Mouse (Mus musculus): ENCODE results near the gene Rps26.

The Rps26 gene

DNA sequence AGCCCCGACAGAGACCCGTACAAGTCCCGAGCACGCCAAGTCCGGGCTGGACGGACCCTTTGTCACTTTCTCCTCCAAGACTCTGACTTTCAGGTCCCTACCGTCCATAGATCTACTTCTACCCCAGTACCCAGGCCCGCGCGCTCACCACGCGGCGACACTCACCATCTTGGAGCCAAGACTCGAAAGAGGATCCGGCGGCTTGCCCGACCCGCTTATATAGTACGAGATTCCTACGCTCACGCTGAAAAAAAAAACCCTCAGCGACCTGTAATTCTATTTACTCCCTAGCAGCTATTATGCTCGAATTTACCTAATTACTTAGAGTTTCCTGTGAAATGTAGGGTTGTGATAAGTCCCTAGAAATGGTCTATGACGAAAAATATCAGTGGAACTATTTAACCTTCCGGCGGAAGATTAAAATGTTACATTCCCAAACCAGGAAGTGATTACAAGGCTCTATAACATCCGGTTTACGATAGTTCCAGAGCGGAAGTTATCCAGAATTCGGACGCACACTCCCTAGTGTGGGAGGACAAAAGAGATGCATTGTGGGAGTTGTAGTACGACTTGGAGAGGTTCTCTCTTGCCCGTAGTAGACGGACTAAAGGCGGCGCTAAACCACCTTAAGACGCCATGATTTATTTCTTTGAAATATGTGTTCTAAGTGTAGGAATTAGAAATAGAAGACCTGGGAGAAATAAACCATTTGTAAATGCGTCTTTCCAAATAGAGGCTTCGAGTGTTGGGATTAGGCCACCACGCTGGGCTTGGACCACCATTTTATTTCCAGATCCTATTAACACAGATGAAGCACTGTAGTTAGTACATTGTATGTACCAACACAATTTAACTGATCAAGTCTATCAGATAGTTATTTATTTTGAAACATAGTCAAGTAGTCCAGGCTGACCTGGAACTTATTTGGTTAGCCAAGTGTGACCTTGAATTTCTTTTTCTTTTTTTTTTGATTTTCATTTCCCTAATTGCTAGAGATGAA lies at the start of gene Rps26:
Gene Rps26 (minus strand): TSS at position 437 of the 1,000 bp plus-strand sequence.
- DNase-seq (ENCODE audit: low spot score in 2 of 2) = peak; percentile 95 to 96

DNA sequence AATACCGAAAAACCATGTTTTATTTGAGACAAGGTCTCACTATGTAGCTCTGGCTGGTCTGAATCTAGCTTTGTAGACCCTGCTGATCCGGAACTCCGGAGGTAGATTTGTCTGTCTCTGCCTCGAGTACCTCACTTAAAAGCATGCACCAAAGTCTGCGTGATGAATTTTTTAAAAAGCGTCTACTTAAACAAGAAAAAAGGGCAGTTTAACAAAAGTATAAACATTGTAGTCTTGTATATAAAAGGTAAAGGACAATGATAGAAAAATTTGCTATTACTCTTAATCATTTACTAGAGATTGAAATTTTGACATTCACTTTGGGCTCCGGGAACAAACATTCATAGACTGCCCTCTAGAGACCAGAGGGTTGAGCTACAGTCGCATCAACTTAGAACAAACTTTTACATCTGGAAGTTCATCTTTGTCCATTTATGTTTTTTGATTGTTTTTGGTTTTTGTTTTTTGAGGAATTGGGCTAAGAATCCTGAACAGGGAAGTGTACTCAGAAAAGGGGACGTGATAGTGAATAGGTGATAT lies 48.0 kb upstream of the Rps26 start:
- peak in 1 of 2 experiments; percentile 40 for DNase-seq (ENCODE audit: low spot score in 2 of 2)

DNA sequence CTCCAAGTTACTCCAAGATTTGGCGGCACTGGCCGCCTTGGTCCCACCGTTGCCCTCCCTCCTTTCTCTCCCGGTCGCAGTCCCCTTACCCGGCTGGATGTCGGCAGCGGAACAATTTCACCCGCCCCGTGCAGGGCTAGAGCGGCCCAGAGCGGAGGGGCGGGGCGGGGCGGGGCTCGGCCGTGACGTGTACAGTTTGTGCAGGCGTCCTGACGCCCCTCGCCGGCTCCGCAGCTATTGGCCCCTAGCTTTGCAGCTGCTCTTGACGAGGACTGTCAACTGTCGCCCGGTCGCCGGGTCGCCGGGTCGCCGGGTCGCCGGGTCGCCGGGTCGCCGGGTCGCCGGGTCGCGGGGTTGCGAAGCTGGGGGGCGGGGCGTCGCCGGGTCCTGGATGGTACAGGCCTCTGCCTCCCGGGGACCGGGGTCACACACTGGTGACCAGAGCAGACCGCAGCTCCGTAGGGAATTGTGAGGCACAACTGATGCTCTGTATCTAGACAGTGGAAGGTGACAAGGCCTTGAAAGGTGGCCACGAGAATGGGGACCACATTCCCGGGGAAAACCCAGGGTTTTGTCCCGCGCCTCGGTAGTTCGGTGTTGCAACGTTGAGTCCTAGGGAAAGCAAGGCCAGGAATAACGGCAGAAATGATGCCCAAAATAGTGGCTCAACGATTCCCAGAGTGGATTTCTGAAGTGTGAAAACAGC lies 47.4 kb upstream of the Rps26 start, which contains the start of gene Suox:
Gene Suox (minus strand): TSS at position 311 of the 706 bp plus-strand sequence.
- peak; percentile 81 to 85 for DNase-seq (ENCODE audit: low spot score in 2 of 2)

DNA sequence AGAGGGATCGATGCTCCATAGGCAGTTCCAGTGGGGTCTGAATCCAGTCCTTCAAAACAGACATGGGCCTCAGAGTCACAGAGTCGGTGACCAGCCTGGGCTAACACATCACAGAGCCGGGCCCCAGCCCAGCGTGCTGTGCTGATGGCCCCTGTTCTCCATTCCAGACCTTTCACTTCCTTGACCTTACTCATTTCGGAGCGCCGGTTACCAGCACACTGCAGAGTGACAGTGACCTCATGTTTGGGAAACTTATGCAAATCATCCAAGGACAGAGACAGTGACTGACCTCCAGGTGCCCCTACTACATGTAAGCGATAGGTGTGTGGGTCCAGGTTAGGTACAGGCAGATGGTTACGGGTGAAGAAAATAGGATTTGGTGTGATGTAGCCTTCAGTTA lies 44.6 kb upstream of the Rps26 start:
- DNase-seq (ENCODE audit: low spot score in 2 of 2) = no peak

DNA sequence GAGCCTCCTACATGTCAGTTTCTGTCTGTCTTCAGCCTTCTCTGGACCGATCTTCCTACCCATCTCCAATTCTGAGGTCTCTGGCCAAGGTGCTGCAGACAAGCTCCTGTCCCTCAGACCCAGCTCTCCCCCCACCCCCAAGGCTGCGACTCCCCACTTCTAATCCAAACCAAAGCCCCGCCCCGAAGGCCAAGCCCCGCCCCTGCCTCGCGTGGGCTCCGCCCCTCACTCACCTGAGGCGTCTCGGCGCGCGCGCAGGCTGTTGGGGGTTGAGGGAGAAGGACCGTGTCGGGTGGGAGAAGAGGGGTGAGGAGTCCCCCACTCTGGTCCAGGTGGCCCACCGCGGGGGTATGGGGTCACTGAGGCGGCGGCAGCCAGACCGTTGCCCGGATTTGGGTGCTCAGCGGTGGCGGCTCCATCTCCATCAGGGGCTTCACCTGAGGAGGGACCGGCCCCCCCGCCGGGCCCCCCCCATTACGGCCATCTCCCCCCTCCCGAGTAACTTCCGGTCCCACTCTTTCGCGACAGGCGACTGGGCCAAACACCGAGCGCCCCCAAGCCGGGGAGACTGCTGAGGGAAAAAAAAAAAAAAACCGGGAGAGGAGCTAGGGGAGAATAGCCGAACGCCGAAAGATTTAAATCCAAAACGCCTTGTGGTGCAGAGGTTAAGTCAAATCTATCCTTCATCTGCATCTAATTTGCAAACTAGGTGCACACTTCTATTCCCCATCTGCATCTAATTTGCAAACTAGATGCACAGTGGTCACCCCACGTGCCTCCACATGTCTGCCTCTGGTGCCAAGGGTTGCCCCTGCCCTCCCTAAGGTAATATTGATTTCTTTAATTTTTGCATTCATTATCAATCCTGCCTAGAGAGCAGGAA lies 42.5 kb upstream of the Rps26 start:
- DNase-seq (ENCODE audit: low spot score in 2 of 2) = no peak

DNA sequence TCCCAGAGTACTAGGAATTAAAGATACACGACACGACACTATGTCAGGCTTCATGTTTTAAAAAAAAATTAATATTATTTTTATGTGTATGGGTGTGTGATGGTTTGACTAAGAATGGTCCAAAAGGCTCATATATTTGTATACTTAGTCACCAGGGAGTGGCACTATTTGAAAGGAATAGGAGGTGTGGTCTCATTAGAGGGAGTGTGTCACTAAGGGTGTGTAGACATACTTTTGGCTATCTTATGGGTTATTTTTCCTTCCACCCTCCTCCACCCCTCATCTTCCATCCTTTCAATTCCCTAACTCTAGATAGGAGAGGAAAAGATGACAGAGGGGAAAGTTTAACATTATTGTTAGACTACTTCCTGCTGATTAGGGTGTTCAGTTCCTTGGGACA lies 39.3 kb upstream of the Rps26 start:
- DNase-seq (ENCODE audit: low spot score in 2 of 2) = no peak

DNA sequence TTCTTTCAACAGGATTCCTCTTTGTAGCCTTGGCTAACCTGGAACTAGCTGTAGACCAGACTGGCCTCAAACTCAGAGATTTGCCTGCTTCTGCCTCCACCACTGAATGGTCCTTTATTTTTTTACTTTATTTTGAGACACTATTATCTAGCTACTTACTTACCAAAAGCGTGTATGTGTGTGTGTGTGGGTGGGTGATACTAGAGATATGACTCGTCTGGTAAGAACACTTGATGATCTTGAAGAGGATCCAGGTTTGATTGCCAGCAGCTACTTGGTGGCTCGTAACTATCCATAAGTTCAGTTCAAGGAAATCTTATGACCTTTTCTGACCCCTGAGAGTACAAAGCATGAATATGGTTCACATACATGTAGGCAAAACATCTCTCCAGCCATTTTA lies 38.8 kb upstream of the Rps26 start:
- DNase-seq (ENCODE audit: low spot score in 2 of 2) = no peak

DNA sequence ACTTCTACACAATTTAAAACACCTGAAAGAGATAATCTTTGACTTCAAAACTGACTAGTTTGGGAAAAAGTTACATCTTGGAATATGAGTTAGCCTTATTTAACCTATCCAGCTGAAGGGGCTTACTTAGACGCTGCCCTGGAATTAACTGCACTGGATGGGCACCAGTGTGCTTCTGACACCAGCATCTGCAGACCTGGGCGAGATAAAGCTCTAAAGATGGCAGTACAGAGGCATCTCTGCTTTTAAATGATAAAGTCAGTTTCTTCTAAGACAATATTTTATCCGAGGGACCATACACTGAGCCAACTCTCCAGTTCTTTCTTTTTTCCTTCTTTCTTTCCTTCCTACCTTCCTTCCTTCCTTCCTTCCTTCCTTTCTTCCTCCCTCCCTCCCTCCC lies 38.3 kb upstream of the Rps26 start:
- DNase-seq (ENCODE audit: low spot score in 2 of 2) = no peak

DNA sequence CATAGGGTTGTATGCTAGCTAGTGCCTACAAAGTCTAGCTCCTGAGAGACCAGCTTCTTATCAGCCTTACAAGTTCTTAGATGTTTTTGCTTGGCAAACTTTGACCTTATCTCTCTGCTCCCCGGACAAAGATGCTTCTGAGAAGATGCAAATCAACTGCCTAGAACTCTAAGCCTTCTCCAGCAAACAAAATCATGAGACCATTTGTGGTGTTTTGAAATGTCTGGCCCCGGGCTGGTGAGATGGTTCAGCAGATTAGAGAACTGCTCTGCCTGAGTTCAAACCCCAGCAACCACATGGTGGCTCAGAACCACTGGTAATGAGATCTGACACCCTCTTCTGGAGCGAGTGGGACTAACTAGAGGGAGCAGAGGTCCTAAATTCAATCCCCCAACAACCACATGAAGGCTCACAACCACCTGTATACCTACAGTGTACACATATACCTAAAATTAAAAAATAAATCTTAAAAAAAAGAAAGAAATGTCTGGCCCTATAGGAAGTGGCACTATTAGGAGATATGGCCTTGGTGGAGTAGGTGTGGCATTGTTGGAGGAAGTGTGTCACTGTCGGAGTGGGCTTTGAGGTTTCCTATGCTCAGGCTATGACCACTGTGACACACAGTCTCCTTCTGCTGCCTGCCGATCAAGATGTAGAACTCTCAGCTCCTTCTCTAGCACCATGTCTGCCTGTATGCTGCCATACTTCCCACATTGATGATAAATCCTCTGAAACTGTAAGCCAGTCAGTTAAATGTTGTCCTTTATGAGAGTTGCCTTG lies 37.1 kb upstream of the Rps26 start:
- DNase-seq (ENCODE audit: low spot score in 2 of 2) = no peak

DNA sequence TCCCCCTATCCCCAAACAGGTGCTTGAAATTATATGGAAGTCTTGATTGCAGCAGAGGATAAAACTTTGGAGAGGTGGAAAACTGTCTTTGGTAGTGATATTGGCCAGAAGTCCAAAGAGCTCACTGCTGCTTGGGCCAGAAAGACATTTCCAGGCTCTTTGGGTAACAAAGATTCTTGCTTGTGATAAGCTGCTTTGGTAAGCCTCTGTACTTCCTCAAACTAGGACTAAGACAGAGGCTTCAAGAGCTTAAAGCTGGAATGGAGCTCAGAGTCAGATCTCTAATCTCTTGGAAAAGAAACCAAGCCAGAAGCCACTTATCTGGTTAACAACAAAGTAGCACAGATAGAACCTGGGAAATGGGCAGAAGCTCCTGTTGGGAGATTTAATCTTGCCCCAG lies 35.9 kb upstream of the Rps26 start:
- DNase-seq (ENCODE audit: low spot score in 2 of 2) = no peak

DNA sequence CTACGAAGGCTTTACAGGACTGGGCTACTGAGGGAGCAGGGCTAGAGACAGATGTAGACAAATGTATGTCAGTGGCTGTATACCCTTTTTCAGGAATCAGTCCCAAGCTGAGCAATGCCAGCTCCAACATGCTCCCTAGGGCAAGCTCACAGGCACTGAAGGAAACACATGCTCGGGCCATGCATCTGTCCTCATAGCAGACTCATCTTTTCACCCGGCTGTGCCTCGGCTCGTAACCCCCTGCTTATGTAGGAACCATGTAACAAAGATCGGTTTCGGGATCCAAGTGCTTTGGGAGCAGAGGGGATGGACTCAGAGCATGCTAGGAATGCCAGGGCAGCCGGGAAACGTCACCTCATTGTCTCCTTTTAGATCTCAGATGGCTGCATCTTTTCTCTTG lies 32.9 kb upstream of the Rps26 start:
- no peak for DNase-seq (ENCODE audit: low spot score in 2 of 2)

DNA sequence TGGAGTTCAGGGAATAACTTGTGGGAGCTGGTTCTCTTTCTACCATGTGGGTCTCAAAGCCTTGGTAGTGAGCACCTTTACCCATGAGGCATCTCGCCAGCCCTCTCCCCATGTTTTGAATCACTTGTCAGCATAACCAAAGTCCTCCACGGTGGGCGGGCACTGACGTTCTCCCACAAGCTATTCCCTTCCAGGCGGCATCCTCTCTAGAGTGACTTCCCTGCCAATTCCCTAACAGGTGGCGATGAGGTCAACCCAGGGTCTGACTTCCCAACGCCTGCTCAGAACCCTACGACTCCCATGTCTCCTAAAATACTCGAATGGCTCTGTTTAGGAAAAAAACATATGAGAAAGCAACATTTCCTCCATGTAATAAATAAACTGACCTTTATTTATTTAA lies 31.3 kb upstream of the Rps26 start:
- DNase-seq (ENCODE audit: low spot score in 2 of 2) = no peak

DNA sequence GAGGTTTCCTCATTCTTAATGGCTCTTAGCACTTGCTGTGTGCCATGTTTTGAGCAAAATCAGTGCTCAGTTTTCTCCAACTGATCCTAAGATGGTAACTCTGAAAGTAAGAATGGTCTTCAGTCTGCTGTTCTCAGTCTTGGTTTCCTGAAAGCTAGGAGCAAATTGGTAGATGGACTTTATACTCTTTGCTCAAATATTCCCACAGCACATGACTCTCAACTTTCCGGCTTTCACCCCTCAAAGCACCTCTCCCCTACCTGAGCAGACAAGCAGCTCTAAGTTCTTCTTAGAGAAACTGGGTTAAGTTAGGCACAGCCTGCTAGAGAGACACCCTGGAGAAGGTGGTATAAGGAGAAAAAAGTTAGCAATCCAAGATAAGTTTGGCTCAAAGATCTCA lies 30.2 kb upstream of the Rps26 start:
- DNase-seq (ENCODE audit: low spot score in 2 of 2) = no peak

DNA sequence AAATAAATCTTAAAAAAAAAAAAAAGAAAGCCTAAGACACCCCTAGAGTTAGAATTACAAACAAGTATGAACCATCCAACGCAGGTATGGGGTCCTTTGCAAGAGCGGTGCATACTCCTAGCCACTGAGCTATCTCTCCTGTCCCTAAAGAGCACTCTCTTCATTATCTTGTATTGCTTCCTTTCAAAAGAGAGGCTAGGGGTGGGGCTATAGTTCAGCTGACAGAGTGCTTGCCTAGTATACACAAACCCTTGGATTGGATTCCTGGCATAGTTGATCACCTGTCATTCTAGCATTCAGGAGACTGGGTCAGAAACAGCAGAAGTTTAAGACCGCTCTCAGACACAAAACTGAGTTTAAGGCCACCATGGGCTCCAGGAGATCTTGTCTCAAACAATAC lies 28.7 kb upstream of the Rps26 start:
- DNase-seq (ENCODE audit: low spot score in 2 of 2) = no peak

DNA sequence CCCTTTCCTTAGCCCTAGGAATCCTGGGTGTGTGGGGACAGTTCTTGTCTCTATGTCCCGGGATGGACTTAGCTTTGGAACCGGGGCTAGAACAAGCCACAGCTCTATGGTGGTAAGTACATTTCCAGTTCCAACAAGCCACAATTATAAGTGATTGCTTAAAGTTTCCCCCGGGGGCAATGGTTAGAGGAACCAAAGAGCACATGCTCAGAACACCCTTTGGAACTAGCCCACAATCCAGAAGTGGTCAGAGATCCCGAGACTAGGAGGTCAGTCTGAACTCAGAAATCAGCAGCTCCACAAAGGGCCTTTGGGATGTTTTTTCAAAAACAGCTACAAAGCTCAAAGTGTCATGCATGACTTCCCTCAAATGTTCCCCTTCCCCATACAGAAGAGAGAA lies 27.3 kb upstream of the Rps26 start:
- DNase-seq (ENCODE audit: low spot score in 2 of 2) = no peak

DNA sequence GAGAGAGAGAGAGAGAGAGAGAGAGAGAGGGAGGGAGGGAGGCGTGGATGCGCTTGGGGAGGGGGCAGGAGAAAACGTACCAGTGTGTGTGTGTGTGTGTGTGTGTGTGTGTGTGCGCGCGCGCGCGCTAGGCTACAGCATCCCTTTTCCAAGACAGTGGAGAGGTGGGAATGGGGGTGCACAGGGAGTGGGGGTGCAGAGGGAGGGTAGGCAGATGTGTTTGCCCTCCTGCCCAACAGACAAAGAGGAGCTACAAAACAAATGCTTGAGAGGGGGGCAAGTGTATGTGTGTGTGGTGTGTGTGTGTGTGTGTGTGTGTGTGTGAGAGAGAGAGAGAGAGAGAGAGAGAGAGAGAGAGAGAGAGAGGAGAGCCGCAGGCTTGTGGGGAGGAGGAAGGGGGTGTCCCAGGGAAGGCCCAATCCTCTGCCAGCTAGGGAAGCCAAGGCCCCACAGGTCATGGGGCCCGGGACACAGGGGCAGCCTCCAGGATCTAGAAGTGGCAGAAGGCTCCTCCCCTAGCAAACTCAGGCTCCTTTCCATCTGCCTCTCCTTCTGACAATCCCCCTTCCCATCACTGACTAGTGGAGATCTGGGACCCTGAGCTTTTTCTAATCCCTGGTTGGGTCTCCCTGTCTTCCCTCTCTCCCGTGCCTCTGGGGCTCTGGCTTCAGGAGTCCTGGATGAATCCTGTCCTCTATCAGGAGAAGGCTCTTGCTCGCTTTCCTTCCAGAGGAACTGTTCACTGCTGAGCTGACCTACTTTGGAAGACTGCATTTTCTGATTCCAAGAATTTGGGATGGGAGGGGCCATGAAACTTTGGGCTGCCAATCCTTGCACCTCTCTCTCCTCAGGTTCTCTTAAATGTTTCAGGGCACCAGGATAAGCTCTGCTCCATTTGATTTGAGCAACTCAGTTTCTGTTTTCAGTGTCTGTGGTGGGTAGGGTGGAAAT lies 19.9 kb upstream of the Rps26 start:
- peak; percentile 19 to 27 for DNase-seq (ENCODE audit: low spot score in 2 of 2)

DNA sequence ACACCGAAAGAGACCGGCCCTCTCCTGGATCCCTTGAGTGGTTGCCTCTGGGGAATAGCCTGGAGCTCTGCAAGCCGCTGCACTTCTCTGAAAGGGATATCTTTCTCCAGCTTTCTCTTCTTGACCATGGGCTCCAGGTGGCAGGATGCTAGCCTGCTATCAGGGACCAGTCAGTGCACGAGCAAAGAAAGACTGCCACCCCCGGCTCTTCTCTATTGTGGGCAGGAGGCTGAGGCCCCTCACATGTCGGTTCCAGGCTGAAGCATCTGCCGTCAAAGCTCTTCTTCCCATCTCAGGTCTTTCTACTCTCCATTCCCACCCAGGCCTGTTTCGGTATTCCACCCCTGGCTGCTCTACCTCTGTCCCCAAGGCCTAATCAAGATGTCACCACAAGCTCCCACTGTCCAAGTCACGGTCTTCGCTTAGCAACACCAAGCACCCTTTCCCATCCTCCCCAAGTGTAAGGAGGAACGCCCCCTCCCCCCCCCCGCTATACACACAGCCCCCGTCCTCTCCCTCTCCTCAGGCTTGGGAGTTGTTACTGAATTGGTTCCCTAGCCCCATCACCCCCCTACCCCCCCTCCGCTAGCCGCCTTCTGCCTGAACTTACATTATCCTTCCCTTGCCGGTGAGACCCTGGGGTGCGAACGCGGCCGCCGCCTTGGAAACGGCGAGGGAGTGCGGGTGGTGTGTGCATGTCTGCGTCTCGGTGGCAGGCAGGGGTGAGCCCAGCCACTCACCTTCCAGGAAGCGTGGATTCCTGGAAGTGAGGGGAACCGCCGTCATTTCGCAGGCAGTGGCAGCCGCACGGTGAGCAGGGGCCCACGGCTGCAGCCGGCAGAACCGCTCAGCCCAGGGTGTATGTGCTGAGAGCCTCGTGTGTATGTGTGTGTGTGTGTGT lies 18.8 kb upstream of the Rps26 start, which contains the start of gene Ikzf4:
Gene Ikzf4 (minus strand): TSS at position 881 of the 901 bp plus-strand sequence.
- no peak for DNase-seq (ENCODE audit: low spot score in 2 of 2)

DNA sequence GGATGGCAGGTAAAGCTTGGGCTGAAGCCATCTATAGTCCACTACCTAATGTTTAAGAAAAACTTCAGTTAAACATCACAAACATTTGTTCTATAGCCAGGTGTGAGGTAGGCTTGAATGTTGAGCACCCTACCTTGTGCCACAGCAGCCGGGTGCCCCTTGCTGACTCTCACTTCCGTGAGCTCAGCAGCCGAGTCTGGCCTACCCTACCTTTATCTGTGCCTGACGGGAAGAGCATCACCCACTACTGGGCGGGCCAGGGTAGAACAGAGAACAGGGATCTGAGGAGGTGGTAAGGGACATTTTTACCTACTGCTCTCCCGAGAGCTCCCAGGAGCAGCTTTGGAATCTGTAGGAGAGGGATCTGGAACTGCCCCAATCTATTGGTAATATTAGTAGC lies 16.2 kb upstream of the Rps26 start:
- no peak for DNase-seq (ENCODE audit: low spot score in 2 of 2)

Data from heart, adult 9 months (tissue).